Mouse (Mus musculus) heart, postnatal 0 days (tissue): ENCODE results near the gene Hoxb6.

Source experiments
- CTCF ChIP-seq: IDR thresholded peaks from 2 replicates; pipeline ENCODE4 v1.5.1; 2016; ENCODE audit warnings: antibody characterized with exemption, control low read depth, low read depth
- EP300 ChIP-seq: IDR thresholded peaks from 2 replicates; pipeline ENCODE4 v1.6.1; 2016; ENCODE audit warnings: antibody characterized with exemption, low read depth

- no peak for TF ChIP-seq CTCF
- TF ChIP-seq EP300, result no peak
Observed at GRCm38 (mm10) chr11:96343206-96343745, 51.0 kb downstream of the Hoxb6 start.
